Mouse (Mus musculus): ENCODE measurements at regions not wholly inside any gene's neighbourhood (a gene's known extent, or its start where the extent isn't known, plus 50 kb on each side); places are given as distances from the start of the nearest gene placed in this dataset.

GRCm38 (mm10) chr11:8227772-8228425, 436.4 kb downstream of the Tns3 start:
- DNase-seq (ENCODE audit: low spot score in 2 of 2) = no peak

DNA sequence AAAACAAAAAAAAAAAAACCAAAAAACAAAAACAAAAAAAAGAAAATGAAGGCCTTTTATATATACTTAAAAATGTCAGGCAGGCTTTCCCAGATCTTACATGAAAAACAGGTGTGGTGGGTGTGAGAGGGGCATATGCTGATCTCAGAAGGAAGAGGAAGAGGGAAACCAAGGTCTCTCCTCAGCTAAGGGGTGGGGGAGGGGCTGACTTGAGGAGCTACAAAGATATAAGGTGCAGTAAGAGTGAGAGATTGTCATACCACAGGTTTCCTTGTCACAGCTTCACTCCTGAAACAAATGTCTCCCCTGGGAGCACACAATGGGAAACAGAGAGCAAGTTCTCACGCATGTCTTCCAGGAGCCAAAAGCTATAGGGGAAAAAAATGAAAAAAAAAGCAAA, 440.0 kb downstream of the Tns3 start:
- no peak for DNase-seq (ENCODE audit: low spot score in 2 of 2)

DNA sequence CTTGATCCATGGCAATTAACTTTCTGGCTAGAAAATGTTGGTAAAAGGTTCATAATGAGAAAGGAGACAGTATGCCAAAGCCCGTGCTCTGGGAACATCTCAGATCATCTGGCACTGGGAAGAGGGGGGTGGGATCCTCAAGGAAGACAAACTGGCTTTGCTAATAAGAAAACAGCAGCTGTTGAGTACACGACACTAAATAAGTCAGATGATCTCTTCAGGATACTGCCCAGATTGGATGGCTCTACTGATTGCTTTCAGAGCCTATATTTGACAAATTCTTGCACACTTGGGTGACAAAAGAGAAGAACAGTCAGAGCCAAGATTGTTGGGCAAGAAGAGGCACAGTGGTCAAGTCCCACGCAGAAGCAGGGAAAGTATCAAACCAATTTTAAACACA, 443.7 kb downstream of the Tns3 start:
- no peak for DNase-seq (ENCODE audit: low spot score in 2 of 2)

GRCm38 (mm10) chr11:8219911-8220310, 444.4 kb downstream of the Tns3 start:
- DNase-seq (ENCODE audit: low spot score in 2 of 2) = no peak

DNA sequence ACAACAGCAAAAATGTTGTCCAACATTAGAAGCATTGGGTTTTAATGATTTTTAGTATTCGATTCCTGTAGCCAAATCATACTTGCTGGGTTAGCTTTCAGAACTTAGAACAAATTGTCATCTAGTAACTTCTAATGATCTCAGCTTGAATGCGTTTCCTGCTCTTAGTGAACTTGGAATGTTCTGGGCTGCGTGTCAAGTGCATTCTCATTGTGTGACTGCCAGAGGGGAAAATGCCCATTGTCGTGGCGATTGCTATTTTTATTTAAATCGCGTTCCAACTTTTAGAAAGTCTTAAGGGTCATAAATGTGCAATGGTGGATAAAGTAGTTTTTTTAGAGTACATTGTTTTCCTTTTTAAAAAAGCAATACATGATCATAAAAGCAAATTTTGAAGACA, 448.7 kb downstream of the Tns3 start:
- DNase-seq (ENCODE audit: low spot score in 2 of 2) = no peak

GRCm38 (mm10) chr11:8214305-8214903, 449.9 kb downstream of the Tns3 start:
- no peak for DNase-seq (ENCODE audit: low spot score in 2 of 2)

GRCm38 (mm10) chr11:8213130-8213529, 451.2 kb downstream of the Tns3 start:
- no peak for DNase-seq (ENCODE audit: low spot score in 2 of 2)

DNA sequence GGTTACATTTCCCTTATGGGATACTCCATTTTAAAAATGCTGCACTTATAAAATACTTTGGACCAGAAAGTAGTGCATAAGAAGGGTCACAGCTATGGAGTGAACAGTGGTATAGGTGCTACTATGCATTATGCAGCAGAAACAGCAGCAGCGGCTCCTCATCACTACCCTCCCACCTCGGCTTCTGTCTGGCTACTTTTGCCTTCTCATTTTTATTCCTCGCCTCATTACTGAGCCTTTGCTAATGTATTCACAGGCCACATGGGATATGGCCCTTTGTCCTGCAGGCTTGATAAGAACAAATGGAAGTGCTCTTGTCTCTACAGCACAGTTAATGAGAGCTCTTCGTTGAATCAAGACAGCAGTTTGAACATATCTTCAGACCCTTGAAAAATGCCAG, 451.6 kb downstream of the Tns3 start:
- DNase-seq (ENCODE audit: low spot score in 2 of 2) = no peak

GRCm38 (mm10) chr11:8209041-8209440, 455.3 kb downstream of the Tns3 start:
- peak in 1 of 2 experiments; percentile 11 for DNase-seq (ENCODE audit: low spot score in 2 of 2)

DNA sequence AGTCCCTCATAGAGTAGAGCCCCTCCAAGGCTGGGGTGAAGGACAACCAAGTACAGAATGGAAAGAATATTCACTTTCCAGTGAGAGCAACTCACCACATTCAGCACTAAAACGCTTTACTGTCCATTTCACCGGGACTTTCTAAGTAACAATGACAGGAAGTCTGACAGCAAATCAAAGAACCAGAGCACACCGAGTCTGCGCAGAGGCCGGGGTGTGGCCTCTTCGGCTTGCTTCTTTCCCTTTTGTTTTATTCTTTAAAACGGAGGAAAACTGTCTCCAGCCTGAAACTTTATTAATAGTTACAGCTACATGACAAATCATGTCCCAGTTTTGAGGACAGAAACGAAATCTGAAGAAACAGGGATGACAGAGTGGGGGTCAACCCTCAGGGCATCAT, 465.0 kb downstream of the Tns3 start:
- no peak for DNase-seq (ENCODE audit: low spot score in 2 of 2)
